Mouse (Mus musculus): ENCODE results near the gene Oosp2. TPM values are rescaled to one million over a fixed set of nuclear protein-coding genes. Genes with fewer than 3 reads are reported as not detected.

Gene Oosp2
- polyA plus RNA-seq, 1 experiment: not detected

GRCm38 (mm10) chr19:11625231-11625630 lies 35.1 kb downstream of the Oosp2 start:
- no peaks in the 10 kb centered on the region for H3K27me3 ChIP-seq (ENCODE audit: control insufficient read depth, insufficient read depth, low read length)
- TF ChIP-seq POLR2A (IDR thresholded peaks at IDR 0.05; ENCODE audit: low read depth, low read length) (no peak), CTCF (IDR thresholded peaks at IDR 0.05; ENCODE audit: extremely low read depth, insufficient read depth, insufficient read length, insufficient replicate concordance) (no peak)
- DNase-seq (ENCODE audit: low read depth in 1 of 2, low spot score in 2 of 2): no peak
- no peaks in the 10 kb centered on the region for H3K4me1 ChIP-seq (ENCODE audit: control insufficient read depth, insufficient read depth, insufficient read length)
- 81% methylated on average over 5 of the region's 5 CpGs for WGBS
- no peak overlapping the region for H3K4me3 ChIP-seq (ENCODE audit: extremely low read depth, insufficient read depth, insufficient read length)
- no peaks in the 10 kb centered on the region for H3K36me3 ChIP-seq (ENCODE audit: control insufficient read depth, insufficient read depth, low read length)
- H3K27ac ChIP-seq (ENCODE audit: insufficient read depth, low read length): no peak overlapping the region

DNA sequence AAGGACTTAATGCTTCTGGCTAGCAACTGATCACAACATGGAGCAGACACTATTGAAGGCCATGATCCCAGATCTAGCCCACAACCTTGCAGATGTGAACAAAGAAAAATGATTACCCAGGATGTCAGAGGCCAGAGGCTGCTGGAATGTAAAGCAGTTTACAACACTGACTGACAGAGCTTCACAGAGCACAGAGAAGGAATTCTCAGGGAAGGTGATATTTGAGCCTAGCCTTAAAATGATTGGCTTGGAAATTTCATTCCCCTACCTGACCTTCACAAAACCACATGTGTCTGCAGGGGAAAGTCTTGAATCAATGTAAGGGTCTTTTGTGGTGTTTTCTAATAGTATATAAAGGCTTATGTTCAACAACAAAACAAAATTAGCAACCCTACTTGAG lies 35.6 kb downstream of the Oosp2 start:
- Histone ChIP-seq H3K4me1 (ENCODE audit: control insufficient read depth, insufficient read depth, insufficient read length) (no peaks in the 10 kb centered on the region), H3K36me3 (ENCODE audit: control insufficient read depth, insufficient read depth, low read length) (no peaks in the 10 kb centered on the region), H3K27ac (ENCODE audit: insufficient read depth, low read length) (no peak overlapping the region), H3K4me3 (ENCODE audit: extremely low read depth, insufficient read depth, insufficient read length) (no peak overlapping the region), H3K27me3 (ENCODE audit: control insufficient read depth, insufficient read depth, low read length) (no peaks in the 10 kb centered on the region)
- TF ChIP-seq CTCF (IDR thresholded peaks at IDR 0.05; ENCODE audit: extremely low read depth, insufficient read depth, insufficient read length, insufficient replicate concordance): no peak
- no peak for TF ChIP-seq POLR2A (IDR thresholded peaks at IDR 0.05; ENCODE audit: low read depth, low read length)
- DNase-seq (ENCODE audit: low read depth in 1 of 2, low spot score in 2 of 2): no peak

- TF ChIP-seq CTCF (IDR thresholded peaks at IDR 0.05; ENCODE audit: extremely low read depth, insufficient read depth, insufficient read length, insufficient replicate concordance) (no peak), POLR2A (IDR thresholded peaks at IDR 0.05; ENCODE audit: low read depth, low read length) (no peak)
- Histone ChIP-seq H3K4me3 (ENCODE audit: extremely low read depth, insufficient read depth, insufficient read length) (no peak within 1 kb of the TSS), H3K27me3 (ENCODE audit: control insufficient read depth, insufficient read depth, low read length) (no peaks in the 10 kb centered on the region), H3K4me1 (ENCODE audit: control insufficient read depth, insufficient read depth, insufficient read length) (no peaks in the 10 kb centered on the region), H3K27ac (ENCODE audit: insufficient read depth, low read length) (no peak within 1 kb of the TSS), H3K36me3 (ENCODE audit: control insufficient read depth, insufficient read depth, low read length) (no peaks in the 10 kb centered on the region)
- WGBS: 83% methylated on average over 2 of the region's 2 CpGs
- DNase-seq (ENCODE audit: low read depth in 1 of 2, low spot score in 2 of 2): no peak
Observed at GRCm38 (mm10) chr19:11623551-11623950, 36.8 kb downstream of the Oosp2 start, which contains the start of gene Ms4a2. Gene Ms4a2, minus strand, starts transcription at chr19:11623719.

- Histone ChIP-seq H3K4me1 (ENCODE audit: control insufficient read depth, insufficient read depth, insufficient read length) (no peaks in the 10 kb centered on the region), H3K4me3 (ENCODE audit: extremely low read depth, insufficient read depth, insufficient read length) (no peak overlapping the region), H3K27me3 (ENCODE audit: control insufficient read depth, insufficient read depth, low read length) (no peaks in the 10 kb centered on the region), H3K36me3 (ENCODE audit: control insufficient read depth, insufficient read depth, low read length) (no peaks in the 10 kb centered on the region), H3K27ac (ENCODE audit: insufficient read depth, low read length) (no peak overlapping the region)
- TF ChIP-seq POLR2A (IDR thresholded peaks at IDR 0.05; ENCODE audit: low read depth, low read length): no peak
- TF ChIP-seq CTCF (IDR thresholded peaks at IDR 0.05; ENCODE audit: extremely low read depth, insufficient read depth, insufficient read length, insufficient replicate concordance): no peak
- no peak for DNase-seq (ENCODE audit: low read depth in 1 of 2, low spot score in 2 of 2)
Observed at GRCm38 (mm10) chr19:11617983-11618382, 42.4 kb downstream of the Oosp2 start.

GRCm38 (mm10) chr19:11614805-11615204 lies 45.6 kb downstream of the Oosp2 start:
- WGBS: 53% methylated on average over 2 of the region's 2 CpGs
- no peak overlapping the region for H3K27ac ChIP-seq (ENCODE audit: insufficient read depth, low read length)
- H3K4me1 ChIP-seq (ENCODE audit: control insufficient read depth, insufficient read depth, insufficient read length): no peaks in the 10 kb centered on the region
- TF ChIP-seq POLR2A (IDR thresholded peaks at IDR 0.05; ENCODE audit: low read depth, low read length) (no peak), CTCF (IDR thresholded peaks at IDR 0.05; ENCODE audit: extremely low read depth, insufficient read depth, insufficient read length, insufficient replicate concordance) (no peak)
- H3K36me3 ChIP-seq (ENCODE audit: control insufficient read depth, insufficient read depth, low read length): no peaks in the 10 kb centered on the region
- H3K4me3 ChIP-seq (ENCODE audit: extremely low read depth, insufficient read depth, insufficient read length): no peak overlapping the region
- no peaks in the 10 kb centered on the region for H3K27me3 ChIP-seq (ENCODE audit: control insufficient read depth, insufficient read depth, low read length)
- no peak for DNase-seq (ENCODE audit: low read depth in 1 of 2, low spot score in 2 of 2)

- DNase-seq (ENCODE audit: low read depth in 1 of 2, low spot score in 2 of 2): no peak
- Histone ChIP-seq H3K4me3 (ENCODE audit: extremely low read depth, insufficient read depth, insufficient read length) (no peak overlapping the region), H3K4me1 (ENCODE audit: control insufficient read depth, insufficient read depth, insufficient read length) (no peaks in the 10 kb centered on the region), H3K27me3 (ENCODE audit: control insufficient read depth, insufficient read depth, low read length) (no peaks in the 10 kb centered on the region), H3K36me3 (ENCODE audit: control insufficient read depth, insufficient read depth, low read length) (no peaks in the 10 kb centered on the region), H3K27ac (ENCODE audit: insufficient read depth, low read length) (no peak overlapping the region)
- TF ChIP-seq CTCF (IDR thresholded peaks at IDR 0.05; ENCODE audit: extremely low read depth, insufficient read depth, insufficient read length, insufficient replicate concordance) (no peak), POLR2A (IDR thresholded peaks at IDR 0.05; ENCODE audit: low read depth, low read length) (no peak)
- WGBS: 53% methylated on average over 8 of the region's 8 CpGs
Observed at GRCm38 (mm10) chr19:11613776-11614443, 46.4 kb downstream of the Oosp2 start.

DNA sequence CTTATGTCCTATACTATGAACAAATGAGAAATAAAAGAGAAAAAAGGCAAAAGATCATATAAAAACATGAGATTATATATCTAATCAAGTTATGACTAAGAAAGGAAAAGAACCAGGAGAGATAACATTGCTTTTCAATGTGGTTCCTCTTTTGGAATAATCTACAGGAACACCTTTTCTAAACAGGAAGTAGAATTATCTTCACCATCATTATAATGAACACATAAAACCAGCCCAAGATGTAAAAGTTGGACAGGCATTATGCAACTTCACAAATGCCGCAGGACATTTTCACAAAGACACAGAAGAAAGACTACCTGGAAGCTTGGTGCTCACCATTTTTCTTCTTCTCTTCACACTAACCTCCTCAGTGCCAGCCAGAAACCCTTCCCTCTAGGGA lies 47.3 kb downstream of the Oosp2 start:
- Histone ChIP-seq H3K4me1 (ENCODE audit: control insufficient read depth, insufficient read depth, insufficient read length) (no peaks in the 10 kb centered on the region), H3K27ac (ENCODE audit: insufficient read depth, low read length) (no peak overlapping the region), H3K36me3 (ENCODE audit: control insufficient read depth, insufficient read depth, low read length) (no peaks in the 10 kb centered on the region), H3K27me3 (ENCODE audit: control insufficient read depth, insufficient read depth, low read length) (no peaks in the 10 kb centered on the region), H3K4me3 (ENCODE audit: extremely low read depth, insufficient read depth, insufficient read length) (no peak overlapping the region)
- DNase-seq (ENCODE audit: low read depth in 1 of 2, low spot score in 2 of 2): no peak
- TF ChIP-seq POLR2A (IDR thresholded peaks at IDR 0.05; ENCODE audit: low read depth, low read length) (no peak), CTCF (IDR thresholded peaks at IDR 0.05; ENCODE audit: extremely low read depth, insufficient read depth, insufficient read length, insufficient replicate concordance) (no peak)
- 32% methylated on average over 1 of the region's 1 CpGs for WGBS
